Mouse (Mus musculus): ENCODE results near the gene Riox1. TPM values are rescaled to one million over a fixed set of nuclear protein-coding genes. Genes with fewer than 3 reads are reported as not detected.

The Riox1 gene
- total RNA-seq, 2 experiments from 2014 or later, result 10.6 to 10.8 TPM

Other genes starting within 250 kb of the Riox1 start
- 10 to 100 TPM; 13.2 to 15.7 TPM for gene Papln, start 187.0 kb upstream of the Riox1 start, total RNA-seq (2021)
- 10 to 100 TPM; 34.5 to 37.1 TPM for gene Numb, start 28.7 kb upstream of the Riox1 start, total RNA-seq (2021)
- under 1 TPM in 1 of 2 experiments, not detected in 1; 0.09 TPM for gene Heatr4, start 34.2 kb downstream of the Riox1 start, total RNA-seq (2021)
- 100 to 1,000 TPM; 204 to 209 TPM for gene Acot2, start 37.3 kb downstream of the Riox1 start, total RNA-seq (2021)
- gene Acot1, start 58.9 kb downstream of the Riox1 start, total RNA-seq (2021), result 100 to 1,000 TPM; 161 to 177 TPM
- 1 to 10 TPM; 1.3 to 1.5 TPM for gene Acot4, start 87.8 kb downstream of the Riox1 start, total RNA-seq (2021)
- gene Gm49366, start 88.3 kb downstream of the Riox1 start, total RNA-seq (2021), result not detected
- gene Acot3, start 101.5 kb downstream of the Riox1 start, total RNA-seq (2021), result 1 to 10 TPM; 2.2 to 2.5 TPM
- under 1 TPM in 1 of 2 experiments, not detected in 1; 0.21 TPM for gene Acot5, start 118.7 kb downstream of the Riox1 start, total RNA-seq (2021)
- 1 to 10 TPM; 2.9 to 3.4 TPM for gene Acot6, start 150.0 kb downstream of the Riox1 start, total RNA-seq (2021)
- 10 to 100 TPM in 1 of 2 experiments, 1 to 10 TPM in 1; 9.2 to 12.3 TPM for gene Dnal1, start 163.8 kb downstream of the Riox1 start, total RNA-seq (2021)
- gene Pnma1, start 197.9 kb downstream of the Riox1 start, total RNA-seq (2021), result under 1 TPM; 0.54 to 0.62 TPM